Mouse (Mus musculus): ENCODE measurements around the gene Dgkq.

Gene Dgkq

GRCm38 (mm10) chr5:108689091-108689490, 19.6 kb upstream of the Dgkq start:
- DNase-seq (ENCODE audit: low spot score in 2 of 2): no peak

GRCm38 (mm10) chr5:108680871-108681270, 11.4 kb upstream of the Dgkq start:
- DNase-seq (ENCODE audit: low spot score in 2 of 2): no peak

- no peak for DNase-seq (ENCODE audit: low spot score in 2 of 2)
Observed at GRCm38 (mm10) chr5:108679909-108680308, 10.4 kb upstream of the Dgkq start.

GRCm38 (mm10) chr5:108678296-108678854, 8.9 kb upstream of the Dgkq start:
- no peak for DNase-seq (ENCODE audit: low spot score in 2 of 2)

- DNase-seq (ENCODE audit: low spot score in 2 of 2): no peak
Observed at GRCm38 (mm10) chr5:108677605-108678295, 8.3 kb upstream of the Dgkq start.

- DNase-seq (ENCODE audit: low spot score in 2 of 2): no peak
Observed at GRCm38 (mm10) chr5:108676772-108677498, 7.5 kb upstream of the Dgkq start.

- no peak for DNase-seq (ENCODE audit: low spot score in 2 of 2)
Observed at GRCm38 (mm10) chr5:108675251-108675816, 5.9 kb upstream of the Dgkq start, which contains the start of gene Slc26a1. Gene Slc26a1, minus strand, starts transcription at chr5:108675569.

- no peak for DNase-seq (ENCODE audit: low spot score in 2 of 2)
Observed at GRCm38 (mm10) chr5:108674624-108675023, 5.2 kb upstream of the Dgkq start.

- no peak for DNase-seq (ENCODE audit: low spot score in 2 of 2)
Observed at GRCm38 (mm10) chr5:108671757-108672156, 2.3 kb upstream of the Dgkq start.

GRCm38 (mm10) chr5:108670785-108671184, 1.3 kb upstream of the Dgkq start:
- DNase-seq (ENCODE audit: low spot score in 2 of 2): peak in 1 of 2 experiments; percentile 62

- no peak for DNase-seq (ENCODE audit: low spot score in 2 of 2)
Observed at GRCm38 (mm10) chr5:108669986-108670385, 514 bp upstream of the Dgkq start.

GRCm38 (mm10) chr5:108668387-108668932, 1.0 kb downstream of the Dgkq start:
- no peak for DNase-seq (ENCODE audit: low spot score in 2 of 2)

GRCm38 (mm10) chr5:108667370-108667769, 2.1 kb downstream of the Dgkq start:
- no peak for DNase-seq (ENCODE audit: low spot score in 2 of 2)

- DNase-seq (ENCODE audit: low spot score in 2 of 2): no peak
Observed at GRCm38 (mm10) chr5:108665066-108665465, 4.4 kb downstream of the Dgkq start.

- no peak for DNase-seq (ENCODE audit: low spot score in 2 of 2)
Observed at GRCm38 (mm10) chr5:108662772-108663171, 6.7 kb downstream of the Dgkq start.

GRCm38 (mm10) chr5:108660632-108661268, 8.7 kb downstream of the Dgkq start:
- DNase-seq (ENCODE audit: low spot score in 2 of 2): peak; percentile 72 to 83

- DNase-seq (ENCODE audit: low spot score in 2 of 2): peak in 1 of 2 experiments; percentile 18
Observed at GRCm38 (mm10) chr5:108659698-108660631, 9.5 kb downstream of the Dgkq start, which contains the start of gene Idua. Gene Idua, plus strand, starts transcription at chr5:108660331.

- DNase-seq (ENCODE audit: low spot score in 2 of 2): no peak
Observed at GRCm38 (mm10) chr5:108658611-108659010, 10.9 kb downstream of the Dgkq start.

- no peak for DNase-seq (ENCODE audit: low spot score in 2 of 2)
Observed at GRCm38 (mm10) chr5:108657406-108657805, 12.1 kb downstream of the Dgkq start.

- DNase-seq (ENCODE audit: low spot score in 2 of 2): no peak
Observed at GRCm38 (mm10) chr5:108655891-108656650, 13.4 kb downstream of the Dgkq start.

Measured in thymus, postnatal 10 days (tissue).